Mouse (Mus musculus) mouse trophoblast stem cell (cell line): ENCODE measurements around the gene Olfr930.

Source experiments
- in situ Hi-C, 2 experiments: fragments of 300-500 bp; cut with MseI, MboI; formaldehyde crosslinking; loops; 2 replicates in 1 of 2; 3 replicates in 1 of 2; pipeline ENCODE4 v1.15.1; 2025

The Olfr930 gene

GRCm38 (mm10) chr9:38929509-38929908 lies at the start of gene Olfr930:
Gene Olfr930 (plus strand): TSS chr9:38929809.
- in situ Hi-C loops = no loop called here

- in situ Hi-C loops = no loop called here
Measured at GRCm38 (mm10) chr9:38953401-38954123, 24.0 kb downstream of the Olfr930 start.

- in situ Hi-C loops = no loop called here
Measured at GRCm38 (mm10) chr9:38954124-38954416, 24.5 kb downstream of the Olfr930 start.

GRCm38 (mm10) chr9:38972013-38972412 lies 42.4 kb downstream of the Olfr930 start, which contains the start of gene Olfr933:
Gene Olfr933 (plus strand): TSS chr9:38972313.
- in situ Hi-C loops = no loop called here
